Mouse (Mus musculus) hindbrain, postnatal 0 days (tissue): Measurements from ENCODE around the gene Etfdh. TPM values are rescaled to one million over a fixed set of nuclear protein-coding genes. Genes with fewer than 3 reads are reported as not detected.
A peak's percentile ranks its signal among the peaks of the same experiment; 100 is the strongest.

Experiments used
- ATAC-seq: fragments of 200-750 bp; cut with Nextera tagmentation; 2 replicates; pipeline ENCODE4 v1.8.0; 2017; ENCODE audit warnings: mild to moderate bottlenecking, moderate TSS enrichment, moderate library complexity
- DNase-seq: peaks from one replicate; pipeline ENCODE4 v3.0.0-alpha.2; 2015; ENCODE audit warnings: low spot score
- H3K27ac ChIP-seq: fragments of 300-500 bp; sonication (generic); 2 replicates; pipeline ENCODE4 v1.5.1; 2014; ENCODE audit warnings: mild to moderate bottlenecking
- H3K27me3 ChIP-seq: fragments of 300-500 bp; sonication (generic); 2 replicates; pipeline ENCODE4 v1.6.1; 2014; ENCODE audit warnings: low read length, mixed read lengths; ENCODE audit not compliant: insufficient read depth
- H3K36me3 ChIP-seq: fragments of 300-500 bp; sonication (generic); 2 replicates; pipeline ENCODE4 v1.6.1; 2014; ENCODE audit warnings: low read length, mixed read lengths; ENCODE audit not compliant: insufficient read depth
- H3K4me1 ChIP-seq: fragments of 300-500 bp; sonication (generic); 2 replicates; pipeline ENCODE4 v1.6.1; 2014; ENCODE audit warnings: antibody characterized with exemption, low read length, mixed read lengths; ENCODE audit not compliant: insufficient read depth
- H3K4me2 ChIP-seq: fragments of 300-500 bp; sonication (generic); 2 replicates; pipeline ENCODE4 v1.6.1; 2014; ENCODE audit warnings: low read depth, mild to moderate bottlenecking, low read length, moderate library complexity, mixed read lengths
- H3K4me3 ChIP-seq: fragments of 300-500 bp; sonication (generic); 2 replicates; pipeline ENCODE4 v1.5.1; 2014; ENCODE audit warnings: low read length
- H3K9ac ChIP-seq: fragments of 300-500 bp; sonication (generic); replicated peaks from 2 replicates; pipeline ENCODE4 v1.6.1; 2014; ENCODE audit warnings: mild to moderate bottlenecking, low read length, moderate library complexity, mixed read lengths
- H3K9me3 ChIP-seq: fragments of 300-500 bp; sonication (generic); 2 replicates; pipeline ENCODE4 v1.6.1; 2016; ENCODE audit warnings: low read length, mixed read lengths
- CTCF ChIP-seq: IDR thresholded peaks from 2 replicates; pipeline ENCODE4 v1.5.1; 2016; ENCODE audit warnings: antibody characterized with exemption, control low read depth, low read depth
- WGBS: fragments of 180-500 bp; shearing (Covaris S2); extraction: QIAGEN DNeasy Blood & Tissue Kit; methylation state at CpG from one replicate; pipeline ENCODE4 v1.1.7; 2014; 5-methylcytosine and 5-hydroxymethylcytosine counted together
- polyA plus RNA-seq: library from polyadenylated mRNA; unstranded; fragments of >200 nt; fragmentation: Nextera tagmentation; extraction: Ambion mirVana; gene quantifications from 2 replicates; pipeline ENCODE4 v1.2.1, GENCODE M21; 2015
- total RNA-seq: library from RNA; depleted of rRNA; stranded (reverse); fragments of >200 nt; gene quantifications from 2 replicates; pipeline ENCODE4 v1.2.3, GENCODE M21; 2014; rRNA removed

Etfdh gene
- total RNA-seq (24.0 and 24.6 TPM in 2 replicates), polyA plus RNA-seq (45.2 and 46.3 TPM in 2 replicates)

DNA sequence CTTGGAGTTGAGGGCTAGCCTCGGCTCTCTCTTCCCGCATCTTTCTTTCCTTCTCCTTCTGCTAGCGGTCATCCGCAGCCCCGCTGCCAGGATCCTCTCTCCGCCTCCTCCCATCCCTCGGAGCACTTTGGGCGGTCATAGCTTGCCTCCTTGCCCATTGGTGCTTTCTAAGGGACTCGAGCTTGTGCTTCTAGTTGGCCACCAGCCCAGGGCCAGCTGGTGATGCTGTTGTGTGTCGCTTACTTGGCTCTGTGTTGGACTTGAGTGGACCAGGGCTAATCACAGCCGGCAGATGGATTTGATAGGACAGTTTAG, at the start of gene Etfdh:
Gene Etfdh (minus strand): TSS at position 85 of the 315 bp plus-strand sequence.
- WGBS: 0% methylated on average over 11 of the region's 11 CpGs
- H3K9me3 ChIP-seq: 0 out of 2 replicates have a peak, but pooled peaks cover 4% of the 10 kb centered on the region
- peak within 1 kb of the TSS; percentile 69 for H3K4me2 ChIP-seq
- peaks cover 7% of the 10 kb centered on the region for H3K36me3 ChIP-seq
- H3K27me3 ChIP-seq: no peaks in the 10 kb centered on the region
- peak within 1 kb of the TSS; percentile 91 for H3K27ac ChIP-seq
- peak; percentile 93 for DNase-seq
- peak within 1 kb of the TSS; percentile 61 for H3K9ac ChIP-seq
- no peaks in the 10 kb centered on the region for H3K4me1 ChIP-seq
- H3K4me3 ChIP-seq: peak within 1 kb of the TSS; percentile 71
- no peak for TF ChIP-seq CTCF
- ATAC-seq: peak; percentile 67

DNA sequence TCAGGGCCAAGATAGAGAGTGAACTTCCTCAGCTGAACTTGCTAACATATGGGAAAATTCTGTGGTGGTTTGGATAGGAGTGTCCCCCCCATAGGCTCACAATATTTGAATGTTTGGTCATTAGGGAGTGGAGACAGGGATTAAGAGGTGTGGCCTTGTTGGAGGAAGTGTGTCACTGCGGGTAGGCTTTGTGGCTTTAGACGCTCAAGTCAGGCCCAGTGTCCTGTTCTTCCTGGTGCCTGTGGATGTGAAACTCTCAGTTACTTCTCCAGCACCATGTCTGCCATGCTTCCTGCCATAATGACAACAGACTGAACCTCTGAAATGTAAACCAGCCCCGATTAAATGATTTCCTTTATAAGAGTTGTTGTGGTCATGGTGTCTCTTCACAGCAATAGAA, 47.1 kb upstream of the Etfdh start:
- no peak for ATAC-seq
- WGBS: 86% methylated on average over 3 of the region's 3 CpGs
- no peaks in the 10 kb centered on the region for H3K27me3 ChIP-seq
- no peak overlapping the region for H3K4me2 ChIP-seq
- no peak overlapping the region for H3K9ac ChIP-seq
- H3K9me3 ChIP-seq: no peaks in the 10 kb centered on the region
- H3K4me3 ChIP-seq: no peak overlapping the region
- no peak for DNase-seq
- TF ChIP-seq CTCF: no peak
- no peaks in the 10 kb centered on the region for H3K4me1 ChIP-seq
- no peaks in the 10 kb centered on the region for H3K36me3 ChIP-seq
- H3K27ac ChIP-seq: no peak overlapping the region

DNA sequence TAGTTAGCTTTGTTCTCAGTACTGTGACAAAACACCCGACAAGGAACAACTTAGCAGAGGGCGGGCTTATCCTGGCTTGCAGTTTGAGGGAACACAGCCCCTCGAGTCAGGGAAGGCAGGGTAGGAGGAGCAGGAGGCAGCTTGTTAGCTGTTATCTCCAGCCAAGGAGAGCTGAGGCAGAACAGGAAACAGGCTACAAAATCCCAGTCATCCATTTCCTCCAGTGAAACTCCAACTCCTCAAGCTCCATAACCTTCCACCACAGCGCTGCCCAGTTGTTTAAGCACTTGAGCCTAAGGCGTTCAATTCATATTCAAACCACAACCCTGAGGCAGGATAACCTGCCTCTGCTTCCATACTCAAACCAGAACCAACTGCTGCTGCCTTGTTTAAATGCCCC, 45.3 kb upstream of the Etfdh start:
- no peaks in the 10 kb centered on the region for H3K27me3 ChIP-seq
- TF ChIP-seq CTCF: no peak
- no peaks in the 10 kb centered on the region for H3K4me1 ChIP-seq
- H3K9ac ChIP-seq: no peak overlapping the region
- H3K27ac ChIP-seq: no peak overlapping the region
- no peak overlapping the region for H3K4me2 ChIP-seq
- WGBS: 88% methylated on average over 5 of the region's 5 CpGs
- DNase-seq (no peak), ATAC-seq (no peak)
- no peak overlapping the region for H3K4me3 ChIP-seq
- no peaks in the 10 kb centered on the region for H3K36me3 ChIP-seq
- H3K9me3 ChIP-seq: no peaks in the 10 kb centered on the region

DNA sequence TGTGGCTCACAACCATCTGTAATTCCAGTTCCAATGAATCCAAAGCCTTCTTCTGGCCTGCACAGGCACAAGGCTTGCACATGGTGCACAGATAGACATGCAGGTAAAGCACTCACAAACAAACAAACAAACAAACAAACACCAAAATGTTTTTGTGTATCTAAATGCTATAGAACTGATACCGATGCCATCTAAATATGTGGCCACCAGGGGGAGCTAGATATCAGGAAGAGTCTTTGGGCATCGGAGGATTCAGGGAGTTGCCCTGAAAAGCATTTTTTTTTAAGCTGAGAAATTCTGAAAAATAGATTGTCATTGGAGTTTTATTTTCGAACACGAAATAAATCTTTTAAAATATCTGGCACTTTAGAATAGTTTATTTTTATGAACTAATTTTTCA, 43.8 kb upstream of the Etfdh start:
- Histone ChIP-seq H3K9me3 (no peaks in the 10 kb centered on the region), H3K4me1 (no peaks in the 10 kb centered on the region), H3K4me3 (no peak overlapping the region), H3K36me3 (no peaks in the 10 kb centered on the region), H3K27ac (no peak overlapping the region), H3K9ac (no peak overlapping the region), H3K4me2 (no peak overlapping the region), H3K27me3 (no peaks in the 10 kb centered on the region)
- WGBS: 15% methylated on average over 4 of the region's 4 CpGs
- ATAC-seq (0 out of 2 replicates have a peak, but pooled peaks have one; percentile 4), DNase-seq (peak; percentile 86)
- TF ChIP-seq CTCF: peak; percentile 85

DNA sequence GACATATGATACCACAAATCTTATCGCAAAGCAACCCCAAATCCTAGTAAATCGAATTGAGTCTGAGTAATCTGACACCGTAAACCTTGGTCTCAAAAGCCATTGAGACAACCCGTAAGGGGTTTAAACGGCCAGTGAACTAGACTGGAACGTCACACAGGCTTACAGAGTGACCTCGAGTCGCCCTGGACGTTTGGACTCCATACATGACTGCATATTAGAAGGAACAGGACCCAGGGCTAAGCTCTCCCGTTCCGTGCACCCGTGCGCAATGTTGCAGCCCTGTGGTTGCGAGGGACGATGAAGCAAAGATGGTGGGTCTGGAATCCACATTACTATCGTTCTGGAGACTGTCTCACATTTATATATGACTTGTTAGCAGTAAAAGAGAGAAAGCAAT, 42.9 kb upstream of the Etfdh start:
- 81% methylated on average over 16 of the region's 16 CpGs for WGBS
- no peak for ATAC-seq
- no peak overlapping the region for H3K4me2 ChIP-seq
- H3K4me1 ChIP-seq: no peaks in the 10 kb centered on the region
- no peak overlapping the region for H3K9ac ChIP-seq
- no peaks in the 10 kb centered on the region for H3K36me3 ChIP-seq
- H3K4me3 ChIP-seq: no peak overlapping the region
- no peaks in the 10 kb centered on the region for H3K27me3 ChIP-seq
- no peaks in the 10 kb centered on the region for H3K9me3 ChIP-seq
- no peak overlapping the region for H3K27ac ChIP-seq
- DNase-seq: no peak
- no peak for TF ChIP-seq CTCF

DNA sequence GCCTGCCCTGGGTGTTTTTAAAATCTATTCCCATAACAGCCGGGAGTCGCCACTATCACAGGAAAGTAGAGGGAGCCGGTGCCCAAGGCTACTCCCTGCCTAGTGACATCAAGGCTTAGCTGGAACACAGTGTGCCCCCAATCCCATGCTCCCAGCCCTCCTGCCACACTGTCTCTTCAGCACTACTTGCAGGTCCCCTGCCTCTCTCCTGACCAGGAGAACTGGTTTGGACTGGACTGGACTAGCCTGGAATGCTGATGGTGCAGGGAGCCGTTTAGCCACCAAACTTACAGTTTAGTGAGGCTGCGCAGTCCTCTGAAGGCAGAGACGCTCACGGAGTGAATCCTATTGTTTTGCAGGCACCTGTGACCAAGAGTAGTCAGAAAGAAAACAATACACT, 41.3 kb upstream of the Etfdh start:
- Histone ChIP-seq H3K27ac (no peak overlapping the region), H3K36me3 (no peaks in the 10 kb centered on the region), H3K4me2 (no peak overlapping the region), H3K9me3 (no peaks in the 10 kb centered on the region), H3K4me3 (no peak overlapping the region), H3K27me3 (no peaks in the 10 kb centered on the region), H3K4me1 (no peaks in the 10 kb centered on the region), H3K9ac (no peak overlapping the region)
- DNase-seq: no peak
- WGBS: 77% methylated on average over 7 of the region's 7 CpGs
- TF ChIP-seq CTCF: no peak
- ATAC-seq: no peak

DNA sequence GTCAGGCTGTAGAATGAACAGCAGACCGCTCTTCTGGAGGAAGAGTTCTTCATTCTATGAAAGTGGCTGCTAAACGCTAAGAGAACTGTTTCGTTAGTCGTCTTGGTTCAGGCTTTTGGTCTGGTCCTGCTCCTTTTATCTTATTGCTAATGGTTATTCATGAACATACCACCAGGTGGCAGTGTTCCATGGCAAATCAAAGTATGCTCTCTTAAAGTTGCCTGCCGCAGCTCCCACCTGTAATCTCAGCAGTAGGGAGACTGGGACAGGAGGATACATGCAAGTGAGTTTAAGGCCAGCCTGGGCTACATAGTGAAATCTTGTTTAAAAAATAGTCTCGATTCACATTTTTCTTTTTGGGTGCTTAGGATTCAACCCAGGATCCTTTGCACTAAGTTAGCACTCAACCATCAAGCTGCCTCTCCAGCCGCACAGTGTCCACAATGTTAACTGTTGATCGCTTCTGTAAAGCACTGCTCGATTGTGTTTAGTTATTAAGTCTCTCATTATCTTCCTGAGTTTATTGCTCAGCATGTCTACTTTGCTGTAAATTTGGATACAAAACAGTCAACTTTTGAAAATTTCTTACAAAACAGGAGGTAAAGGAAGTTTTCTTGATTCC, 35.6 kb upstream of the Etfdh start:
- DNase-seq (peak; percentile 85), ATAC-seq (peak; percentile 77)
- no peaks in the 10 kb centered on the region for H3K36me3 ChIP-seq
- no peaks in the 10 kb centered on the region for H3K9me3 ChIP-seq
- WGBS: 36% methylated on average over 9 of the region's 9 CpGs
- H3K4me1 ChIP-seq: no peaks in the 10 kb centered on the region
- no peaks in the 10 kb centered on the region for H3K27me3 ChIP-seq
- peak; percentile 88 for TF ChIP-seq CTCF
- H3K9ac ChIP-seq: no peak overlapping the region
- H3K27ac ChIP-seq: no peak overlapping the region
- no peak overlapping the region for H3K4me3 ChIP-seq
- H3K4me2 ChIP-seq: no peak overlapping the region
